Mouse (Mus musculus) granulocyte monocyte progenitor cell, adult 5-6 weeks (primary cell): ENCODE measurements around the gene Cyp2c38. TPM values are rescaled to one million over a fixed set of nuclear protein-coding genes. Genes with fewer than 3 reads are reported as not detected.
"Not testable (repeated sequence)": the region's sequence is repeated elsewhere in the genome, so short reads cannot be mapped to it uniquely, and the experiment has no call there.

Experiments used
- ATAC-seq: replicated peaks from 2 replicates; pipeline ENCODE4 v1.8.0; 2016; ENCODE audit warnings: mild to moderate bottlenecking, moderate TSS enrichment, inconsistent platforms; ENCODE audit not compliant: poor library complexity, severe bottlenecking
- total RNA-seq, 2 experiments: library from RNA; stranded (forward) in 1 of 2; stranded (reverse) in 1 of 2; fragments of 200-712, 200-1000 nt in 1 of 2; fragments of >200 nt in 1 of 2; fragmentation: Nextera tagmentation in 1 of 2; gene quantifications; 2 replicates each; pipeline ENCODE4 v1.2.3; 2014 to 2017

Gene Cyp2c38
- total RNA-seq (2014; fragmentation: Nextera tagmentation) (not detected in 2 replicates), total RNA-seq (2017) (not detected in 2 replicates)

GRCm38 (mm10) chr19:39462941-39463340, at the start of gene Cyp2c38:
Cyp2c38 (minus strand) TSS chr19:39463075.
- ATAC-seq = no peak

GRCm38 (mm10) chr19:39510534-39510933, 47.7 kb upstream of the Cyp2c38 start, which contains the start of gene Cyp2c39:
Cyp2c39 (plus strand) TSS chr19:39510862.
- ATAC-seq = no peak

GRCm38 (mm10) chr19:39509533-39509932, 46.7 kb upstream of the Cyp2c38 start:
- no peak for ATAC-seq

GRCm38 (mm10) chr19:39506341-39506740, 43.5 kb upstream of the Cyp2c38 start:
- ATAC-seq = no peak

GRCm38 (mm10) chr19:39483961-39484360, 21.1 kb upstream of the Cyp2c38 start:
- not testable (repeated sequence) for ATAC-seq

GRCm38 (mm10) chr19:39463923-39464322, 1.0 kb upstream of the Cyp2c38 start:
- ATAC-seq = no peak

Other genes starting within 250 kb of the Cyp2c38 start
- gene Cyp2c29, start 193.7 kb downstream of the Cyp2c38 start, total RNA-seq (2014; fragmentation: Nextera tagmentation) = not detected in 2 replicates
- not detected in 2 replicates for gene Cyp2c29, start 193.7 kb downstream of the Cyp2c38 start, total RNA-seq (2017)
- not detected in 2 replicates for gene Cyp2c39, start 47.8 kb upstream of the Cyp2c38 start, total RNA-seq (2014; fragmentation: Nextera tagmentation)
- gene Cyp2c39, start 47.8 kb upstream of the Cyp2c38 start, total RNA-seq (2017) = not detected in 2 replicates
- not detected in 2 replicates for gene Cyp2c67, start 186.0 kb upstream of the Cyp2c38 start, total RNA-seq (2014; fragmentation: Nextera tagmentation)
- gene Cyp2c67, start 186.0 kb upstream of the Cyp2c38 start, total RNA-seq (2017) = not detected in 2 replicates